Mouse (Mus musculus): Measurements from ENCODE around the gene Pramef25.
"Not testable (repeated sequence)": the region's sequence is repeated elsewhere in the genome, so short reads cannot be mapped to it uniquely, and the experiment has no call there.

GRCm38 (mm10) chr4:143988126-143988525 is 37.3 kb upstream of the Pramef25 start:
- not testable (repeated sequence) for TF ChIP-seq POLR2A (IDR thresholded peaks at IDR 0.05; ENCODE audit: control insufficient read depth, extremely low read depth, insufficient read depth, low read length, poor library complexity); CTCF (IDR thresholded peaks at IDR 0.05; ENCODE audit: borderline replicate concordance, control insufficient read depth, extremely low read depth, insufficient read depth, low read length, poor library complexity)

All from thymus, adult 2 months (tissue).